Mouse (Mus musculus) MEL (cell line): ENCODE results near the gene Kdm5a. TPM values are rescaled to one million over a fixed set of nuclear protein-coding genes. Genes with fewer than 3 reads are reported as not detected.

Experiments used
- DNase-seq: peaks from one replicate; pipeline ENCODE4 v3.0.0; 2011; ENCODE audit warnings: low read depth, low spot score
- H3K27ac ChIP-seq: 2 replicates; pipeline ENCODE4 v1.5.1; 2012; ENCODE audit warnings: low read depth, mild to moderate bottlenecking, control low read depth, low read length, moderate library complexity; ENCODE audit not compliant: control insufficient read depth
- H3K27me3 ChIP-seq, 2 experiments: fragments of 150-350 bp in 1 of 2; sonication (generic) in 1 of 2; 2 replicates each; pipeline ENCODE4 v1.6.1; 2012; ENCODE audit warnings: low read length in 2 of 2, mild to moderate bottlenecking in 2 of 2, improper control_type of control experiment in 1 of 2, moderate library complexity in 1 of 2; ENCODE audit not compliant: insufficient read depth in 2 of 2, control insufficient read depth in 1 of 2
- H3K36me3 ChIP-seq, 2 experiments: 2 replicates each; pipeline ENCODE4 v1.6.1; 2012 to 2014; ENCODE audit warnings: low read length in 2 of 2, improper control_type of control experiment in 1 of 2, inconsistent platforms in 1 of 2, mild to moderate bottlenecking in 1 of 2; ENCODE audit not compliant: insufficient read depth in 2 of 2, control insufficient read depth in 1 of 2
- H3K4me1 ChIP-seq, 2 experiments: fragments of 150-350 bp in 1 of 2; sonication (generic) in 1 of 2; 2 replicates each; pipeline ENCODE4 v1.6.1; 2012; ENCODE audit warnings: low read length in 2 of 2, improper control_type of control experiment in 1 of 2, mild to moderate bottlenecking in 1 of 2; ENCODE audit not compliant: insufficient read depth in 2 of 2, control insufficient read depth in 1 of 2
- H3K4me3 ChIP-seq, 2 experiments: fragments of 150-350 bp in 1 of 2; sonication (generic) in 1 of 2; 2 replicates each; pipeline ENCODE4 v1.5.1; 2012; ENCODE audit warnings: low read depth in 2 of 2, low read length in 2 of 2, mild to moderate bottlenecking in 2 of 2, moderate library complexity in 2 of 2, control low read depth in 1 of 2, improper control_type of control experiment in 1 of 2; ENCODE audit not compliant: control insufficient read depth in 1 of 2, insufficient read depth in 1 of 2
- H3K79me2 ChIP-seq: 2 replicates; pipeline ENCODE4 v1.6.1; 2012; ENCODE audit warnings: mild to moderate bottlenecking, low read length, moderate library complexity; ENCODE audit not compliant: control insufficient read depth, poor library complexity, insufficient read depth
- H3K9ac ChIP-seq: 2 replicates; pipeline ENCODE4 v1.6.1; 2012; ENCODE audit warnings: low read depth, mild to moderate bottlenecking, control low read depth, low read length, moderate library complexity; ENCODE audit not compliant: control insufficient read depth, poor library complexity, severe bottlenecking
- H3K9me3 ChIP-seq: fragments of 150-350 bp; sonication (generic); replicated peaks from 2 replicates; pipeline ENCODE4 v1.6.1; 2012; ENCODE audit warnings: mild to moderate bottlenecking, low read length, improper control_type of control experiment, moderate library complexity; ENCODE audit not compliant: insufficient read depth
- CHD1 ChIP-seq: IDR thresholded peaks from 2 replicates; pipeline ENCODE4 v1.6.1; 2012; ENCODE audit warnings: low read depth, mild to moderate bottlenecking, inconsistent platforms, low read length, improper control_type of control experiment
- CHD2 ChIP-seq: IDR thresholded peaks from 2 replicates; pipeline ENCODE4 v1.6.1; 2011; ENCODE audit warnings: low read length, improper control_type of control experiment
- GABPA ChIP-seq: IDR thresholded peaks from 2 replicates; pipeline ENCODE4 v1.6.1; 2012; ENCODE audit warnings: low read depth, mild to moderate bottlenecking, inconsistent platforms, low read length, improper control_type of control experiment, moderate library complexity
- GATA1 ChIP-seq: IDR thresholded peaks from 2 replicates; pipeline ENCODE4 v1.6.1; 2011; ENCODE audit warnings: low read depth, low read length, improper control_type of control experiment
- MAFK ChIP-seq: IDR thresholded peaks from 2 replicates; pipeline ENCODE4 v1.6.1; 2011; ENCODE audit warnings: low read depth, mild to moderate bottlenecking, low read length, improper control_type of control experiment, borderline replicate concordance
- MAZ ChIP-seq: IDR thresholded peaks from 2 replicates; pipeline ENCODE4 v1.6.1; 2012; ENCODE audit warnings: low read depth, mild to moderate bottlenecking, inconsistent platforms, low read length, improper control_type of control experiment
- MEF2A ChIP-seq: IDR thresholded peaks from 2 replicates; pipeline ENCODE4 v1.6.1; 2014; ENCODE audit warnings: low read depth, mild to moderate bottlenecking, inconsistent platforms, low read length, improper control_type of control experiment; ENCODE audit not compliant: poor library complexity, insufficient replicate concordance, severe bottlenecking; ENCODE audit errors: extremely low read depth
- MXI1 ChIP-seq: IDR thresholded peaks from 2 replicates; pipeline ENCODE4 v1.6.1; 2011; ENCODE audit warnings: mild to moderate bottlenecking, low read depth, low read length, improper control_type of control experiment
- NRF1 ChIP-seq: IDR thresholded peaks from 2 replicates; pipeline ENCODE4 v1.6.1; 2014; ENCODE audit warnings: low read depth, mild to moderate bottlenecking, inconsistent platforms, low read length, improper control_type of control experiment, moderate library complexity; ENCODE audit not compliant: poor library complexity, insufficient read depth, severe bottlenecking
- POLR2A ChIP-seq, 2 experiments: IDR thresholded peaks; 2 replicates each; pipeline ENCODE4 v1.6.1; 2011 to 2012; ENCODE audit warnings: low read length in 2 of 2, mild to moderate bottlenecking in 2 of 2, control low read depth in 1 of 2, improper control_type of control experiment in 1 of 2, low read depth in 1 of 2, moderate library complexity in 1 of 2; ENCODE audit not compliant: control insufficient read depth in 1 of 2, insufficient read depth in 1 of 2, poor library complexity in 1 of 2
- POLR2AphosphoS5 ChIP-seq: IDR thresholded peaks from 2 replicates; pipeline ENCODE4 v1.6.1; 2012; ENCODE audit warnings: low read depth, borderline replicate concordance, mild to moderate bottlenecking, inconsistent platforms, low read length, moderate library complexity, mixed read lengths
- SIN3A ChIP-seq: IDR thresholded peaks from 2 replicates; pipeline ENCODE4 v1.6.1; 2012; ENCODE audit warnings: low read length, improper control_type of control experiment, inconsistent platforms
- SMC3 ChIP-seq: IDR thresholded peaks from 2 replicates; pipeline ENCODE4 v1.6.1; 2011; ENCODE audit warnings: low read depth, low read length, improper control_type of control experiment
- TBP ChIP-seq: IDR thresholded peaks from 2 replicates; pipeline ENCODE4 v1.8.0; 2011; ENCODE audit warnings: low read depth, low read length, improper control_type of control experiment
- USF2 ChIP-seq, 2 experiments: IDR thresholded peaks; 2 replicates each; pipeline ENCODE4 v1.6.1; 2011 to 2012; ENCODE audit warnings: improper control_type of control experiment in 2 of 2, low read length in 2 of 2, borderline replicate concordance in 1 of 2, inconsistent platforms in 1 of 2, low read depth in 1 of 2, mild to moderate bottlenecking in 1 of 2; ENCODE audit not compliant: insufficient read depth in 1 of 2
- ZC3H11A ChIP-seq: IDR thresholded peaks from 2 replicates; pipeline ENCODE4 v1.6.1; 2012; ENCODE audit warnings: low read depth, mild to moderate bottlenecking, inconsistent platforms, low read length, improper control_type of control experiment
- ZNF384 ChIP-seq: IDR thresholded peaks from 2 replicates; pipeline ENCODE4 v1.6.1; 2012; ENCODE audit warnings: low read depth, mild to moderate bottlenecking, inconsistent platforms, low read length, improper control_type of control experiment
- polyA plus RNA-seq, 2 experiments: library from polyadenylated mRNA; stranded (reverse) in 1 of 2; unstranded in 1 of 2; fragments of >175 nt in 1 of 2; fragments of >200 nt in 1 of 2; gene quantifications; 2 replicates each; pipeline versions ENCODE4 v1.2.1 to v1.2.4; 2012; ENCODE audit warnings: low replicate concordance in 2 of 2, low read depth in 1 of 2; ENCODE audit not compliant: insufficient read length in 2 of 2, insufficient read depth in 1 of 2, missing spikeins in 1 of 2
- total RNA-seq: library from RNA; depleted of rRNA; stranded (reverse); fragments of 300-350 nt; gene quantifications from 2 replicates; pipeline ENCODE4 v1.2.3, GENCODE M21; 2012

Gene Kdm5a
- total and polyA plus RNA-seq, 3 experiments, result 45.7 to 303 (median 121) TPM

DNA sequence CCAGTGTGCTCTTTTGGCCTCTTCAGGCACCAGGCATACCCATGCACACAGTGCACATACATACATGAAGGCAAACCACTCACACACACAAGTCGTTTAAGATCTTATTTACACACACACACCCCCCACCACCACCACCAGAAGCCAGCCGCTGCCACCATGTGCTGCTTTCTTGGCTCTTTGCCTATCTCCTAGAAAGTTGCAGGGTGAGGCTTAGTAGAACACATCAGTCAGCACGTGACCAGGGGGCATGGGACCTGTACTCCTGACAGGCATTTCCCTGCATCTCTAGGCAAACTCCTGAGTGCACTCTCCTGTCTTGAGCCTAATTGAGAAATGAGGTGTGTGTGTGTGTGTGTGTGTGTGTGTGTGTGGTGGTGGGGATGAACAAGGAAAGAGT is 121.1 kb downstream of the Kdm5a start (continued):
- TF ChIP-seq MAZ (no peak; the same call in 1 of the 2 replicates), SIN3A (peak; percentile 83)

DNA sequence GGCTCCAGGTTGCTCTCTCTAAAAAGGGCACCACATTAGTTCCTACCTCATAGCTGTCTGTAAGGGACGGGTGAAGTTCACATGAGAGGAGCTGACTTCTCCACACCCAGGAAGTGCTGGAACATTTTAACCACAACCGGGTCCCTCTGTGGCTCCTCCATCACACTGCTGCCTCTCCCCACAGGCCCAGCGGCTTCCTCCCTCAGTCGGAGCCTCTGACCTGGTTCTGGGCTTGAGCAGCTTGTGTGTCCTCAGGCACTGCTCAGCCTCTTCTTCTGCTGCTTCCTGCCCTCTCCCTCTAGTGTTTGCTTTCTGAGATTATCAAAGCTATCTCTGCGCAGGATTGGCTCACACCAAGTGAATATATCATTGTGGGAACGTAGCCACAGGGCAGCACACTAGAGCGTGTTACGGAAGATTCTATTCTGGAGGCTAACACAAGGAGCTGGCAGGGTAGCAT is 122.2 kb downstream of the Kdm5a start:
- H3K27ac ChIP-seq, result peak overlapping the region; percentile 15; the same call in 1 of the 2 replicates
- H3K36me3 ChIP-seq, result peaks cover 0 to 18% of the 10 kb centered on the region in 2 experiments; a peak in 3 of 4 replicates
- peak overlapping the region; percentile 50 for H3K9ac ChIP-seq
- no peaks in the 10 kb centered on the region for H3K27me3 ChIP-seq
- H3K4me3 ChIP-seq, result peak overlapping the region; percentile 11 to 13
- no peaks in the 10 kb centered on the region for H3K9me3 ChIP-seq
- H3K79me2 ChIP-seq, result no peaks in the 10 kb centered on the region
- peak; percentile 59 for DNase-seq
- H3K4me1 ChIP-seq, result peaks cover 9 to 18% of the 10 kb centered on the region in 2 experiments
- TF ChIP-seq SMC3, result 0 out of 2 replicates have a peak, but pooled peaks have one; percentile 8
- no peak for TF ChIP-seq POLR2A (IDR thresholded peaks at IDR 0.05; ENCODE audit: control insufficient read depth in 1 of 2, insufficient read depth in 1 of 2, low read depth in 1 of 2, low read length in 2 of 2, poor library complexity in 1 of 2)
- peak; percentile 31; the same call in 1 of the 2 replicates for TF ChIP-seq NRF1
- peak; percentile 75 for TF ChIP-seq MXI1
- no peak for TF ChIP-seq GABPA
- TF ChIP-seq GATA1, result 0 out of 2 replicates have a peak, but pooled peaks have one; percentile 34
- no peak for TF ChIP-seq MAFK
- TF ChIP-seq ZC3H11A, result no peak
- TF ChIP-seq TBP, result no peak
- TF ChIP-seq SIN3A, result peak; percentile 54
- TF ChIP-seq USF2 (IDR thresholded peaks at IDR 0.05; ENCODE audit: borderline replicate concordance in 1 of 2, insufficient read depth in 1 of 2, low read depth in 1 of 2, low read length in 2 of 2), result no peak
- TF ChIP-seq CHD1, result no peak

DNA sequence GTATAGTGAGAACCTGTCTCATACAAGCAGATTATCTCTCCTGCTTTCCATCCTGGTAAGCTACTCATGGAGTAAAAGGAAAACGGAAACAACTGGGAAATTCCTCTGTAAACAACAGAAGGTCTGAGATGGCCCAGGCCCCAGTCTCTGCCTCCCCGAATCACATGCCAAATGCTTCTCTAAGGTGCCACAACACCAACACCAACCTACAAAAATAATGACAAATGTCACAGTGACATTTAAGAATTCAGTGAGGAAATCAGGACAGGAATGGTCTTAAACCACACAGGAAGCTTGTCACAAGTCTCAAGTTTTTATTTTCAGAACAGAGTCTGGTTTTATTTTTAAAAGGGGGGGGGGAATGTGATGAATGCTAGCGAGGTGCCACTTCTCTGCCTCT is 124.7 kb downstream of the Kdm5a start:
- H3K79me2 ChIP-seq, result no peaks in the 10 kb centered on the region
- H3K27me3 ChIP-seq, result peaks cover 0 to 9% of the 10 kb centered on the region in 2 experiments; a peak in 2 of 4 replicates
- DNase-seq, result no peak
- H3K4me1 ChIP-seq, result peaks cover 9 to 18% of the 10 kb centered on the region in 2 experiments
- no peak overlapping the region for H3K9ac ChIP-seq
- no peak for TF ChIP-seq ZNF384
- TF ChIP-seq MXI1, result no peak
- TF ChIP-seq POLR2AphosphoS5, result no peak
- no peak for TF ChIP-seq CHD2
- TF ChIP-seq MEF2A, result no peak
- peaks cover 0 to 18% of the 10 kb centered on the region in 2 experiments; a peak in 2 of 4 replicates for H3K36me3 ChIP-seq
- H3K9me3 ChIP-seq, result no peaks in the 10 kb centered on the region
- no peak overlapping the region for H3K4me3 ChIP-seq
- H3K27ac ChIP-seq, result no peak overlapping the region
